Mouse (Mus musculus): ENCODE data around the gene Ctdspl. TPM values are rescaled to one million over a fixed set of nuclear protein-coding genes. Genes with fewer than 3 reads are reported as not detected.

The Ctdspl gene
- 4.9 TPM for polyA plus RNA-seq (2012; fragmentation: generic; extraction: Trizol)

DNA sequence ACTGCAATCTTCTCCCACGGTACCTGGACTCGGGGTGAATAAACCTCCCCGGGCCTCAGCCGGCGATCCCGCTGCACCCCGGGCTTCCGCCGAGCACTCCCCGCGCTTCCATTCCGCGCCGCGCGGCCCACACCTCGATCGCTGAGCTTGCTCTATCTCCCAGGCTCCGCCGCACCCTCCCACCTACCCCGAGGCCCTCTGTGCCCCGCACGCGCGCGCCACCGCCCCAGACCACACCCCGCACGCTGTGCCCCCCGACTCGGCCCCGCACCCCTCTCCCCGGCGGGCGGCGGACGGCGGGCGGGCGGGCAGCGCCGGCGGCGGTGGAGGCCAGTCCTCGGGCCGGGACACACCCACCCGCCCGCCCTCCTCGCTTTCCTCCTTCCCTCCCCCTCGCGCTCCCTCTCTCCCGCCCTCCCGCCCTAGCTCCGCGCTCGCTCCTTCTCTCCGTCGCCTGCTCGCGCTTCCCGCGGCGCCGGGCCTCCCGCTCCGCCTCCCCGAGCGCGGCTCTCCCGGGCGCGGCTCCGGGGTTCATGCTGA, at the start of gene Ctdspl:
TSS of gene Ctdspl (plus strand) at position 343 of the 540 bp plus-strand sequence.
- Histone ChIP-seq H3K4me2 (ENCODE audit: low read depth) (peak within 1 kb of the TSS; percentile 98), H3K27me3 (ENCODE audit: control insufficient read depth, insufficient read depth, insufficient read length) (no peaks in the 10 kb centered on the region), H3K79me2 (ENCODE audit: control insufficient read depth, insufficient read depth) (peaks cover 18% of the 10 kb centered on the region), H3K36me3 (ENCODE audit: control insufficient read depth, insufficient read depth) (no peaks in the 10 kb centered on the region), H3ac (ENCODE audit: control insufficient read depth, insufficient read length) (peak within 1 kb of the TSS; percentile 86), H3K4me3 (peak within 1 kb of the TSS; percentile 47)
- TF ChIP-seq SRF (IDR thresholded peaks at IDR 0.05; ENCODE audit: control insufficient read depth, insufficient read length, low read depth) (no peak), TCF12 (IDR thresholded peaks at IDR 0.05; ENCODE audit: insufficient read depth, poor library complexity, severe bottlenecking) (no peak), MYOD1 (IDR thresholded peaks at IDR 0.05; ENCODE audit: control insufficient read depth in 1 of 3, insufficient read length in 2 of 3, low read depth in 2 of 3) (no peak), TCF3 (IDR thresholded peaks at IDR 0.05; ENCODE audit: insufficient read length, low read depth) (no peak), MAX (IDR thresholded peaks at IDR 0.05; ENCODE audit: low read depth) (no peak), POLR2A (IDR thresholded peaks at IDR 0.05; ENCODE audit: insufficient read length, low read depth) (no peak), E2F4 (IDR thresholded peaks at IDR 0.05; ENCODE audit: insufficient read depth) (no peak), CEBPB (IDR thresholded peaks at IDR 0.05; ENCODE audit: insufficient read depth, poor library complexity, severe bottlenecking) (no peak), POLR2AphosphoS2 (IDR thresholded peaks at IDR 0.05; ENCODE audit: insufficient read length, low read depth) (no peak), REST (IDR thresholded peaks at IDR 0.05; ENCODE audit: insufficient read depth, insufficient read length) (no peak), USF1 (IDR thresholded peaks at IDR 0.05; ENCODE audit: low read depth) (no peak), MYOG (IDR thresholded peaks at IDR 0.05; ENCODE audit: control insufficient read depth in 1 of 3, insufficient read depth in 1 of 3, insufficient read length in 2 of 3, low read depth in 2 of 3) (no peak)

DNA sequence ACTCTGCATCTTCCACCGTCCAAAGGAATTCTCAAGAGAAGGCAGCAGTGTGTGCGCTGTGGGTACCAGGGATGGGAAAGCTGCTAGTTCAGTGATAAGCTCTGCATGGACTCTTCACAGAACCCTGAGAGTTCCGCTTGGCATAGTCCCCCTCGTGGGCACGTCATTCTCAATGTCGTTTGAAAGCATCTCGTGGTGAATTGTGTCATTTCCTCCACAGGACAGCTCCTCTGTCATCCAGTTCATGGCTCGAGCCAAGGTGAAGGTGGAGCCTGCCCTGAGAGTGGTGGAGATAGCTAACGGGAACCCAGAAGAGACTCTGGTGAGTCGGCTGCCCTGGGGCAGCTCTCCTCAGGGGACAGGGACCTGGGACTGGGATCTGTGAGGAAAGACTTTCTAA, 49.4 kb upstream of the Ctdspl start:
- H3ac ChIP-seq (ENCODE audit: control insufficient read depth, insufficient read length): no peak overlapping the region
- TF ChIP-seq USF1 (IDR thresholded peaks at IDR 0.05; ENCODE audit: low read depth) (no peak), CEBPB (IDR thresholded peaks at IDR 0.05; ENCODE audit: insufficient read depth, poor library complexity, severe bottlenecking) (no peak), TCF12 (IDR thresholded peaks at IDR 0.05; ENCODE audit: insufficient read depth, poor library complexity, severe bottlenecking) (no peak), REST (IDR thresholded peaks at IDR 0.05; ENCODE audit: insufficient read depth, insufficient read length) (no peak), MAX (IDR thresholded peaks at IDR 0.05; ENCODE audit: low read depth) (no peak), SRF (IDR thresholded peaks at IDR 0.05; ENCODE audit: control insufficient read depth, insufficient read length, low read depth) (no peak)
- H3K4me2 ChIP-seq (ENCODE audit: low read depth): no peak overlapping the region
- no peaks in the 10 kb centered on the region for H3K79me2 ChIP-seq (ENCODE audit: control insufficient read depth, insufficient read depth)
- H3K36me3 ChIP-seq (ENCODE audit: control insufficient read depth, insufficient read depth): no peaks in the 10 kb centered on the region
- no peak overlapping the region for H3K4me3 ChIP-seq
- no peaks in the 10 kb centered on the region for H3K27me3 ChIP-seq (ENCODE audit: control insufficient read depth, insufficient read depth, insufficient read length)

DNA sequence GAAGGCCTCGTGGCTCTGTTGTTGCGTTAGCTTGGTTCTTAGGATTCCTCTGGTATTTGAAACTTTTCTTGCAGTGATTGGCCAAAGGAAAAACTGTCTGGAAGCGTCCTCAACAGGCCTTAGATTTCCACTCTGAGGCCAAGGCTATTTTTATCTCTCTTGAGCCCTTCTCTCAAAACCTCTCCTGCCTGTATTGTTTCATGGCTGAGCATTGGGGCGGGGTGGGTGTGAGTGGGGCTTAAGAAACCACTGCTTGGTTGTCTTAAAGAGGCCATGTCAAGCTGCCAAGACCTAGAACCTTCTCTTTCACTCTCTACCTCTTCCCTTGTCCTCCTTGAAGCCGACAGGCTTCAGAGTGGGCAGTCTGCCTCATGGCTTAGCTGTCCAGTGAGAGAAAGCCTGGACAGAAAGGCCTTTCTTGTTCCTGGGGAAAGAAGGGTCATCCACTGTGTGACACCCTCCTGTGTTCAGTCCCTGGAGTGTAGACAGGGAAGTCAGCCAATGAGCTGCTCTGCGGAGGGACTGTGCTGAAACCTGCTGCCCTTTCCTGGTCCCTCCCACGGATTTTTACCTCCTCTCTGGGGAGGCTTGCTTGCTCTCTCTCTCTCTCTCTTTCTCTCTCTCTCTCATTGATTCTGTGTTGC, 48.8 kb upstream of the Ctdspl start:
- no peaks in the 10 kb centered on the region for H3K36me3 ChIP-seq (ENCODE audit: control insufficient read depth, insufficient read depth)
- H3ac ChIP-seq (ENCODE audit: control insufficient read depth, insufficient read length): no peak overlapping the region
- H3K4me3 ChIP-seq: no peak overlapping the region
- H3K79me2 ChIP-seq (ENCODE audit: control insufficient read depth, insufficient read depth): no peaks in the 10 kb centered on the region
- no peaks in the 10 kb centered on the region for H3K27me3 ChIP-seq (ENCODE audit: control insufficient read depth, insufficient read depth, insufficient read length)
- no peak for TF ChIP-seq MAX (IDR thresholded peaks at IDR 0.05; ENCODE audit: low read depth)
- no peak for TF ChIP-seq MYOG (IDR thresholded peaks at IDR 0.05; ENCODE audit: control insufficient read depth in 1 of 3, insufficient read depth in 1 of 3, insufficient read length in 2 of 3, low read depth in 2 of 3)
- no peak for TF ChIP-seq POLR2A (IDR thresholded peaks at IDR 0.05; ENCODE audit: insufficient read length, low read depth)
- TF ChIP-seq CEBPB (IDR thresholded peaks at IDR 0.05; ENCODE audit: insufficient read depth, poor library complexity, severe bottlenecking): no peak
- TF ChIP-seq MYOD1 (IDR thresholded peaks at IDR 0.05; ENCODE audit: control insufficient read depth in 1 of 3, insufficient read length in 2 of 3, low read depth in 2 of 3): no peak
- TF ChIP-seq POLR2AphosphoS2 (IDR thresholded peaks at IDR 0.05; ENCODE audit: insufficient read length, low read depth): no peak
- TF ChIP-seq REST (IDR thresholded peaks at IDR 0.05; ENCODE audit: insufficient read depth, insufficient read length): no peak
- TF ChIP-seq TCF12 (IDR thresholded peaks at IDR 0.05; ENCODE audit: insufficient read depth, poor library complexity, severe bottlenecking): no peak
- TF ChIP-seq TCF3 (IDR thresholded peaks at IDR 0.05; ENCODE audit: insufficient read length, low read depth): no peak
- TF ChIP-seq E2F4 (IDR thresholded peaks at IDR 0.05; ENCODE audit: insufficient read depth): no peak
- no peak for TF ChIP-seq USF1 (IDR thresholded peaks at IDR 0.05; ENCODE audit: low read depth)
- TF ChIP-seq SRF (IDR thresholded peaks at IDR 0.05; ENCODE audit: control insufficient read depth, insufficient read length, low read depth): no peak
- no peak overlapping the region for H3K4me2 ChIP-seq (ENCODE audit: low read depth)

DNA sequence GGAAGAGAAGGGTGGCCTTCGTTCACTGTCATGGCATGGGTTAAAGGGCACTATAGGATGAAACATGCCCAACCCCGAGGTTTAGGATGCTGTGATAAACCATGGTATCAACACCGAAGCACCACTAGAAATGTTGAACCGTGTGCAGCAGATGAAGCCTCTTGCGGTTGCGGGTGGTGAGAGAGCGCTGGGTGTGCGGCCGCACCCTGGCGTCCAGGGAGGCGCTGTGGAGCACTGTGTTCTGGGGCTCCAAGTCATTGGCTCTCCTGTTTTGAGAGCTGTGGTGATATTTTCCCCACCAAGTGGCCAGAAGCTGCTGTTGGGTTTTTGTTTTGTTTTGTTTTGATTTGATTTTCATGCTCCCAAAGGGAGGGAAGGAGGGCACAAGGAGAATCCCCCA, 47.7 kb upstream of the Ctdspl start:
- TF ChIP-seq SRF (IDR thresholded peaks at IDR 0.05; ENCODE audit: control insufficient read depth, insufficient read length, low read depth) (no peak), MAX (IDR thresholded peaks at IDR 0.05; ENCODE audit: low read depth) (no peak), MYOD1 (IDR thresholded peaks at IDR 0.05; ENCODE audit: control insufficient read depth in 1 of 3, insufficient read length in 2 of 3, low read depth in 2 of 3) (no peak), TCF12 (IDR thresholded peaks at IDR 0.05; ENCODE audit: insufficient read depth, poor library complexity, severe bottlenecking) (no peak), POLR2AphosphoS2 (IDR thresholded peaks at IDR 0.05; ENCODE audit: insufficient read length, low read depth) (no peak), USF1 (IDR thresholded peaks at IDR 0.05; ENCODE audit: low read depth) (no peak), POLR2A (IDR thresholded peaks at IDR 0.05; ENCODE audit: insufficient read length, low read depth) (no peak), CEBPB (IDR thresholded peaks at IDR 0.05; ENCODE audit: insufficient read depth, poor library complexity, severe bottlenecking) (no peak), REST (IDR thresholded peaks at IDR 0.05; ENCODE audit: insufficient read depth, insufficient read length) (no peak), E2F4 (IDR thresholded peaks at IDR 0.05; ENCODE audit: insufficient read depth) (no peak), TCF3 (IDR thresholded peaks at IDR 0.05; ENCODE audit: insufficient read length, low read depth) (no peak)
- H3K36me3 ChIP-seq (ENCODE audit: control insufficient read depth, insufficient read depth): no peaks in the 10 kb centered on the region
- no peak overlapping the region for H3K4me3 ChIP-seq
- H3K4me2 ChIP-seq (ENCODE audit: low read depth): no peak overlapping the region
- H3K27me3 ChIP-seq (ENCODE audit: control insufficient read depth, insufficient read depth, insufficient read length): no peaks in the 10 kb centered on the region
- H3ac ChIP-seq (ENCODE audit: control insufficient read depth, insufficient read length): no peak overlapping the region
- H3K79me2 ChIP-seq (ENCODE audit: control insufficient read depth, insufficient read depth): no peaks in the 10 kb centered on the region

Data from myocyte (in vitro differentiated cells).